Mouse (Mus musculus) heart, embryonic 16.5 days (tissue): ENCODE results near the gene Dnajc28. TPM values are rescaled to one million over a fixed set of nuclear protein-coding genes. Genes with fewer than 3 reads are reported as not detected.

ENCODE experiments used
- ATAC-seq: fragments of 200-750 bp; cut with Nextera tagmentation; replicated peaks from 2 replicates; pipeline ENCODE4 v1.8.0; 2017; ENCODE audit warnings: moderate number of reproducible peaks; ENCODE audit not compliant: insufficient read depth, low FRiP score; ENCODE audit errors: extremely low read depth
- H3K27ac ChIP-seq: fragments of 300-500 bp; sonication (generic); 2 replicates; pipeline ENCODE4 v1.5.1; 2014; ENCODE audit warnings: mild to moderate bottlenecking, low read length, control low read depth, moderate library complexity
- H3K27me3 ChIP-seq: fragments of 300-500 bp; sonication (generic); 2 replicates; pipeline ENCODE4 v1.6.1; 2014; ENCODE audit warnings: low read length, mixed read lengths; ENCODE audit not compliant: control insufficient read depth, insufficient read depth
- H3K36me3 ChIP-seq: fragments of 300-500 bp; sonication (generic); 2 replicates; pipeline ENCODE4 v1.6.1; 2014; ENCODE audit not compliant: control insufficient read depth, insufficient read depth
- H3K4me1 ChIP-seq: fragments of 300-500 bp; sonication (generic); 2 replicates; pipeline ENCODE4 v1.6.1; 2014; ENCODE audit warnings: low read length, mixed read lengths; ENCODE audit not compliant: control insufficient read depth, insufficient read depth
- H3K4me2 ChIP-seq: fragments of 300-500 bp; sonication (generic); 2 replicates; pipeline ENCODE4 v1.6.1; 2014; ENCODE audit warnings: low read depth, mild to moderate bottlenecking, control low read depth, low read length
- H3K4me3 ChIP-seq: fragments of 300-500 bp; sonication (generic); 2 replicates; pipeline ENCODE4 v1.5.1; 2014; ENCODE audit warnings: mild to moderate bottlenecking, control low read depth, low read length
- H3K9ac ChIP-seq: fragments of 300-500 bp; sonication (generic); 2 replicates; pipeline ENCODE4 v1.6.1; 2014; ENCODE audit warnings: low read length, control low read depth
- H3K9me3 ChIP-seq: fragments of 300-500 bp; sonication (generic); replicated peaks from 2 replicates; pipeline ENCODE4 v1.6.1; 2016; ENCODE audit warnings: low read length; ENCODE audit not compliant: control insufficient read depth
- WGBS: fragments of 180-500 bp; shearing (Covaris S2); extraction: QIAGEN DNeasy Blood & Tissue Kit; methylation state at CpG from one replicate; pipeline ENCODE4 v1.1.7; 2014; 5-methylcytosine and 5-hydroxymethylcytosine counted together
- polyA plus RNA-seq: library from polyadenylated mRNA; unstranded; fragments of >200 nt; fragmentation: Nextera tagmentation; extraction: Ambion mirVana; gene quantifications from 2 replicates; pipeline ENCODE4 v1.2.1, GENCODE M21; 2015

Dnajc28 gene
- polyA plus RNA-seq, 1 experiment from 2014 or later = 6.6 TPM

GRCm38 (mm10) chr16:91640171-91640570 is 21.3 kb upstream of the Dnajc28 start:
- Histone ChIP-seq H3K27ac (no peak overlapping the region), H3K4me1 (0 out of 2 replicates have a peak, but pooled peaks cover 3% of the 10 kb centered on the region), H3K9ac (no peak overlapping the region), H3K4me3 (no peak overlapping the region), H3K36me3 (peaks cover 51% of the 10 kb centered on the region), H3K9me3 (no peaks in the 10 kb centered on the region), H3K4me2 (no peak overlapping the region), H3K27me3 (no peaks in the 10 kb centered on the region)
- no peak for ATAC-seq
- 90% methylated on average over 8 of the region's 8 CpGs for WGBS

- peaks cover 55% of the 10 kb centered on the region for H3K36me3 ChIP-seq
- no peak overlapping the region for H3K27ac ChIP-seq
- no peaks in the 10 kb centered on the region for H3K27me3 ChIP-seq
- 95% methylated on average over 2 of the region's 2 CpGs for WGBS
- H3K4me3 ChIP-seq = no peak overlapping the region
- H3K4me2 ChIP-seq = no peak overlapping the region
- no peak overlapping the region for H3K9ac ChIP-seq
- H3K4me1 ChIP-seq = no peaks in the 10 kb centered on the region
- ATAC-seq = no peak
- no peaks in the 10 kb centered on the region for H3K9me3 ChIP-seq
Measured at GRCm38 (mm10) chr16:91639636-91640035, 20.8 kb upstream of the Dnajc28 start.

GRCm38 (mm10) chr16:91639161-91639560 is 20.3 kb upstream of the Dnajc28 start:
- Histone ChIP-seq H3K9ac (no peak overlapping the region), H3K36me3 (peaks cover 55% of the 10 kb centered on the region), H3K4me1 (no peaks in the 10 kb centered on the region), H3K4me3 (no peak overlapping the region), H3K9me3 (no peaks in the 10 kb centered on the region), H3K4me2 (no peak overlapping the region), H3K27ac (no peak overlapping the region), H3K27me3 (no peaks in the 10 kb centered on the region)
- ATAC-seq = no peak
- 91% methylated on average over 5 of the region's 5 CpGs for WGBS

GRCm38 (mm10) chr16:91633641-91634040 is 14.8 kb upstream of the Dnajc28 start:
- no peak overlapping the region for H3K4me2 ChIP-seq
- H3K36me3 ChIP-seq = peaks cover 59% of the 10 kb centered on the region
- H3K27me3 ChIP-seq = no peaks in the 10 kb centered on the region
- no peaks in the 10 kb centered on the region for H3K9me3 ChIP-seq
- H3K9ac ChIP-seq = no peak overlapping the region
- no peak overlapping the region for H3K4me3 ChIP-seq
- no peak for ATAC-seq
- H3K4me1 ChIP-seq = no peaks in the 10 kb centered on the region
- no peak overlapping the region for H3K27ac ChIP-seq
- WGBS = 82% methylated on average over 12 of the region's 12 CpGs

- no peak overlapping the region for H3K9ac ChIP-seq
- no peak for ATAC-seq
- no peaks in the 10 kb centered on the region for H3K4me1 ChIP-seq
- H3K36me3 ChIP-seq = peaks cover 56% of the 10 kb centered on the region
- 96% methylated on average over 7 of the region's 7 CpGs for WGBS
- H3K27ac ChIP-seq = no peak overlapping the region
- H3K27me3 ChIP-seq = no peaks in the 10 kb centered on the region
- no peak overlapping the region for H3K4me3 ChIP-seq
- H3K4me2 ChIP-seq = no peak overlapping the region
- H3K9me3 ChIP-seq = no peaks in the 10 kb centered on the region
Measured at GRCm38 (mm10) chr16:91632940-91633339, 14.1 kb upstream of the Dnajc28 start.

- H3K27me3 ChIP-seq = no peaks in the 10 kb centered on the region
- no peak overlapping the region for H3K27ac ChIP-seq
- ATAC-seq = no peak
- 65% methylated on average over 5 of the region's 5 CpGs for WGBS
- no peaks in the 10 kb centered on the region for H3K4me1 ChIP-seq
- no peak overlapping the region for H3K9ac ChIP-seq
- H3K4me2 ChIP-seq = no peak overlapping the region
- H3K9me3 ChIP-seq = no peaks in the 10 kb centered on the region
- H3K4me3 ChIP-seq = no peak overlapping the region
- peaks cover 55% of the 10 kb centered on the region for H3K36me3 ChIP-seq
Measured at GRCm38 (mm10) chr16:91632439-91632838, 13.6 kb upstream of the Dnajc28 start.

- Histone ChIP-seq H3K4me1 (no peaks in the 10 kb centered on the region), H3K9me3 (no peaks in the 10 kb centered on the region), H3K9ac (no peak overlapping the region), H3K27me3 (no peaks in the 10 kb centered on the region), H3K27ac (no peak overlapping the region), H3K4me2 (no peak overlapping the region), H3K36me3 (peaks cover 43% of the 10 kb centered on the region), H3K4me3 (no peak overlapping the region)
- ATAC-seq = no peak
- WGBS = 57% methylated on average over 1 of the region's 1 CpGs
Measured at GRCm38 (mm10) chr16:91630584-91630983, 11.8 kb upstream of the Dnajc28 start.

- H3K9ac ChIP-seq = no peak overlapping the region
- WGBS = 89% methylated on average over 4 of the region's 4 CpGs
- H3K27me3 ChIP-seq = no peaks in the 10 kb centered on the region
- no peak overlapping the region for H3K27ac ChIP-seq
- no peak for ATAC-seq
- no peak overlapping the region for H3K4me2 ChIP-seq
- H3K4me3 ChIP-seq = no peak overlapping the region
- H3K4me1 ChIP-seq = no peaks in the 10 kb centered on the region
- H3K36me3 ChIP-seq = peaks cover 42% of the 10 kb centered on the region
- H3K9me3 ChIP-seq = no peaks in the 10 kb centered on the region
Measured at GRCm38 (mm10) chr16:91629749-91630148, 10.9 kb upstream of the Dnajc28 start.

GRCm38 (mm10) chr16:91628673-91629072 is 9.8 kb upstream of the Dnajc28 start:
- H3K9me3 ChIP-seq = no peaks in the 10 kb centered on the region
- WGBS = 94% methylated on average over 3 of the region's 3 CpGs
- no peaks in the 10 kb centered on the region for H3K4me1 ChIP-seq
- H3K27ac ChIP-seq = no peak overlapping the region
- H3K9ac ChIP-seq = no peak overlapping the region
- no peak overlapping the region for H3K4me3 ChIP-seq
- H3K27me3 ChIP-seq = no peaks in the 10 kb centered on the region
- peaks cover 42% of the 10 kb centered on the region for H3K36me3 ChIP-seq
- H3K4me2 ChIP-seq = no peak overlapping the region
- ATAC-seq = no peak

- Histone ChIP-seq H3K4me2 (no peak overlapping the region), H3K4me3 (no peak overlapping the region), H3K9ac (no peak overlapping the region), H3K4me1 (no peaks in the 10 kb centered on the region), H3K27me3 (no peaks in the 10 kb centered on the region), H3K36me3 (peaks cover 42% of the 10 kb centered on the region), H3K27ac (no peak overlapping the region), H3K9me3 (no peaks in the 10 kb centered on the region)
- 76% methylated on average over 7 of the region's 7 CpGs for WGBS
- ATAC-seq = no peak
Measured at GRCm38 (mm10) chr16:91627831-91628230, 9.0 kb upstream of the Dnajc28 start.
